9 mouse cellular contexts compared by ENCODE assay signal in genomic region chr19:6279481-6280144, GRCm38 (mm10). TPM values are rescaled to one million over a fixed set of nuclear protein-coding genes. Genes with fewer than 3 reads are reported as not detected.
DNase-seq lines count a peak whose midpoint lies in the region; ATAC-seq lines count a peak whose summit lies in the region.
"Had no signal": no experiment of that assay in that cellular context is flagged by ENCODE, and none has a peak within 500 bp of the region (broad histone marks: within the 10 kb centered on the region; RNA-seq: fewer than 3 reads in every experiment).

No protein-coding gene starts in this region.

- no peaks in the 10 kb centered on the region for H3K27me3 ChIP-seq in kidney, embryonic 15.5 days
- H3K27me3 ChIP-seq in embryonic facial prominence, embryonic 12.5 days, result no peaks in the 10 kb centered on the region
- H3K27me3 ChIP-seq in hindbrain, embryonic 15.5 days, result no peaks in the 10 kb centered on the region
- H3K27me3 ChIP-seq in midbrain, embryonic 14.5 days (ENCODE audit: control insufficient read depth, insufficient read depth, low read length), result no peaks in the 10 kb centered on the region

- H3K4me3 ChIP-seq in kidney, embryonic 15.5 days (replicated peaks), result 0 out of 2 replicates have a peak overlapping the region, but pooled peaks have one; percentile 82
- H3K4me3 ChIP-seq in embryonic facial prominence, embryonic 12.5 days, result peak overlapping the region; percentile 86; the same call in 1 of the 2 replicates
- H3K4me3 ChIP-seq in hindbrain, embryonic 15.5 days, result peak overlapping the region; percentile 75
- peak overlapping the region; percentile 80; the same call in 1 of the 2 replicates for H3K4me3 ChIP-seq in midbrain, embryonic 14.5 days (replicated peaks; ENCODE audit: low read depth, low read length)

- no peak for DNase-seq in kidney, postnatal 4 days
- DNase-seq in midbrain, embryonic 14.5 days, result no peak
- DNase-seq in adrenal gland, postnatal 10 days, result no peak
- DNase-seq in adipocyte (ENCODE audit: low spot score), result no peak
- DNase-seq in frontal cortex, adult 2 months (ENCODE audit: extremely low spot score in 1 of 2, low spot score in 1 of 2), result no peak
- DNase-seq: layer of hippocampus, postnatal 36 days had no signal

- H3K9me3 ChIP-seq in kidney, embryonic 15.5 days (replicated peaks), result no peaks in the 10 kb centered on the region
- no peaks in the 10 kb centered on the region for H3K9me3 ChIP-seq in embryonic facial prominence, embryonic 12.5 days
- no peaks in the 10 kb centered on the region for H3K9me3 ChIP-seq in hindbrain, embryonic 15.5 days
- H3K9me3 ChIP-seq in midbrain, embryonic 14.5 days (ENCODE audit: control insufficient read depth, low read length), result no peaks in the 10 kb centered on the region

- H3K4me2 ChIP-seq in kidney, embryonic 15.5 days, result peak overlapping the region; percentile 86
- H3K4me2 ChIP-seq in embryonic facial prominence, embryonic 12.5 days (replicated peaks), result peak overlapping the region; percentile 93
- H3K4me2 ChIP-seq in hindbrain, embryonic 15.5 days, result peak overlapping the region; percentile 93
- peak overlapping the region; percentile 83 for H3K4me2 ChIP-seq in midbrain, embryonic 14.5 days (ENCODE audit: low read length)

- H3K9ac ChIP-seq in kidney, embryonic 15.5 days, result no peak overlapping the region; the same call in 1 of the 2 replicates
- H3K9ac ChIP-seq in embryonic facial prominence, embryonic 12.5 days, result peak overlapping the region; percentile 86; the same call in 1 of the 2 replicates
- H3K9ac ChIP-seq in hindbrain, embryonic 15.5 days, result no peak overlapping the region; the same call in 1 of the 2 replicates
- H3K9ac ChIP-seq in midbrain, embryonic 14.5 days (replicated peaks; ENCODE audit: low read length), result peak overlapping the region; percentile 82; the same call in 1 of the 2 replicates

- no peak for ATAC-seq in kidney, embryonic 15.5 days (replicated peaks; ENCODE audit: low FRiP score)
- ATAC-seq in embryonic facial prominence, embryonic 12.5 days (ENCODE audit: insufficient number of reproducible peaks, insufficient read depth, low FRiP score, low TSS enrichment), result no peak
- ATAC-seq in hindbrain, embryonic 15.5 days (ENCODE audit: low FRiP score, low read depth), result no peak
- no peak for ATAC-seq in midbrain, embryonic 14.5 days (ENCODE audit: low FRiP score, low TSS enrichment)

- H3K4me1 ChIP-seq in kidney, embryonic 15.5 days, result peaks cover 55% of the 10 kb centered on the region
- H3K4me1 ChIP-seq in embryonic facial prominence, embryonic 12.5 days, result peaks cover 26% of the 10 kb centered on the region
- H3K4me1 ChIP-seq in hindbrain, embryonic 15.5 days (replicated peaks), result peaks cover 43% of the 10 kb centered on the region
- peaks cover 31% of the 10 kb centered on the region for H3K4me1 ChIP-seq in midbrain, embryonic 14.5 days (ENCODE audit: control insufficient read depth, insufficient read depth, low read length)

- peaks cover 40% of the 10 kb centered on the region for H3K36me3 ChIP-seq in kidney, embryonic 15.5 days
- peaks cover 44% of the 10 kb centered on the region for H3K36me3 ChIP-seq in embryonic facial prominence, embryonic 12.5 days
- H3K36me3 ChIP-seq in hindbrain, embryonic 15.5 days, result peaks cover 31% of the 10 kb centered on the region
- peaks cover 52% of the 10 kb centered on the region for H3K36me3 ChIP-seq in midbrain, embryonic 14.5 days (ENCODE audit: control insufficient read depth, insufficient read depth, low read length)

- 85% methylated on average over 6 of the region's 6 CpGs for WGBS in kidney, embryonic 15.5 days
- WGBS in embryonic facial prominence, embryonic 12.5 days, result 92% methylated on average over 6 of the region's 6 CpGs
- WGBS in hindbrain, embryonic 15.5 days, result 88% methylated on average over 6 of the region's 6 CpGs
- WGBS in midbrain, embryonic 14.5 days, result 92% methylated on average over 6 of the region's 6 CpGs

- H3K27ac ChIP-seq in kidney, embryonic 15.5 days, result no peak overlapping the region
- H3K27ac ChIP-seq in embryonic facial prominence, embryonic 12.5 days, result no peak overlapping the region
- no peak overlapping the region for H3K27ac ChIP-seq in hindbrain, embryonic 15.5 days (replicated peaks)
- no peak overlapping the region for H3K27ac ChIP-seq in midbrain, embryonic 14.5 days (replicated peaks; ENCODE audit: low read depth, low read length)

RNA-seq across cellular contexts. Expression of gene Ehd1, which starts 3.1 kb away (rescaled TPM):
- polyA plus RNA-seq in kidney, embryonic 15.5 days (2015; fragmentation: Nextera tagmentation; extraction: Ambion mirVana), result 67.8 and 81.8 TPM in 2 replicates
- polyA plus RNA-seq in embryonic facial prominence, embryonic 12.5 days (2016; fragmentation: Nextera tagmentation; extraction: Ambion mirVana), result 76.6 and 77.6 TPM in 2 replicates
- 92.5 and 103 TPM in 2 replicates for polyA plus RNA-seq in hindbrain, embryonic 15.5 days (2015; fragmentation: Nextera tagmentation; extraction: Ambion mirVana)
- polyA plus RNA-seq in midbrain, embryonic 14.5 days (2014; fragmentation: Nextera tagmentation; extraction: Ambion mirVana), result 75.0 and 80.1 TPM in 2 replicates
- 100 to 1,000 TPM; 104 to 106 TPM for total RNA-seq in adrenal gland, postnatal 10 days (2021)
- polyA plus RNA-seq in frontal cortex, adult 2 months (2012; rRNA removed), result 48.4 and 49.3 TPM in 2 replicates

RNA-seq across cellular contexts. Expression of gene Cdc42bpg, which starts 26.6 kb away (rescaled TPM):
- 0.78 and 1.0 TPM in 2 replicates for polyA plus RNA-seq in kidney, embryonic 15.5 days (2015; fragmentation: Nextera tagmentation; extraction: Ambion mirVana)
- polyA plus RNA-seq in embryonic facial prominence, embryonic 12.5 days (2016; fragmentation: Nextera tagmentation; extraction: Ambion mirVana), result 0.65 and 0.95 TPM in 2 replicates
- 0.36 and 0.38 TPM in 2 replicates for polyA plus RNA-seq in hindbrain, embryonic 15.5 days (2015; fragmentation: Nextera tagmentation; extraction: Ambion mirVana)
- 0.43 and 1.3 TPM in 2 replicates for polyA plus RNA-seq in midbrain, embryonic 14.5 days (2014; fragmentation: Nextera tagmentation; extraction: Ambion mirVana)
- 10 to 100 TPM; 10.3 to 11.6 TPM for total RNA-seq in adrenal gland, postnatal 10 days (2021)
- polyA plus RNA-seq in frontal cortex, adult 2 months (2012; rRNA removed), result 3.2 and 3.3 TPM in 2 replicates

RNA-seq across cellular contexts. Expression of gene Atg2a, which starts 38.1 kb away (rescaled TPM):
- 9.8 and 12.1 TPM in 2 replicates for polyA plus RNA-seq in kidney, embryonic 15.5 days (2015; fragmentation: Nextera tagmentation; extraction: Ambion mirVana)
- polyA plus RNA-seq in embryonic facial prominence, embryonic 12.5 days (2016; fragmentation: Nextera tagmentation; extraction: Ambion mirVana), result 11.7 and 12.0 TPM in 2 replicates
- polyA plus RNA-seq in hindbrain, embryonic 15.5 days (2015; fragmentation: Nextera tagmentation; extraction: Ambion mirVana), result 13.3 and 16.1 TPM in 2 replicates
- polyA plus RNA-seq in midbrain, embryonic 14.5 days (2014; fragmentation: Nextera tagmentation; extraction: Ambion mirVana), result 13.7 and 15.4 TPM in 2 replicates
- total RNA-seq in adrenal gland, postnatal 10 days (2021), result 10 to 100 TPM; 25.0 to 30.2 TPM
- 29.3 and 31.2 TPM in 2 replicates for polyA plus RNA-seq in frontal cortex, adult 2 months (2012; rRNA removed)

RNA-seq across cellular contexts. Expression of gene Ppp2r5b, which starts 43.9 kb away (rescaled TPM):
- 22.9 and 27.6 TPM in 2 replicates for polyA plus RNA-seq in kidney, embryonic 15.5 days (2015; fragmentation: Nextera tagmentation; extraction: Ambion mirVana)
- 34.5 and 40.1 TPM in 2 replicates for polyA plus RNA-seq in embryonic facial prominence, embryonic 12.5 days (2016; fragmentation: Nextera tagmentation; extraction: Ambion mirVana)
- 134 and 162 TPM in 2 replicates for polyA plus RNA-seq in hindbrain, embryonic 15.5 days (2015; fragmentation: Nextera tagmentation; extraction: Ambion mirVana)
- polyA plus RNA-seq in midbrain, embryonic 14.5 days (2014; fragmentation: Nextera tagmentation; extraction: Ambion mirVana), result 117 and 142 TPM in 2 replicates
- 10 to 100 TPM; 52.9 to 56.9 TPM for total RNA-seq in adrenal gland, postnatal 10 days (2021)
- polyA plus RNA-seq in frontal cortex, adult 2 months (2012; rRNA removed), result 137 and 141 TPM in 2 replicates

RNA-seq across cellular contexts. Expression of gene Gpha2, which starts 53.4 kb away (rescaled TPM):
- polyA plus RNA-seq in kidney, embryonic 15.5 days (2015; fragmentation: Nextera tagmentation; extraction: Ambion mirVana), result 0.39 and 0.74 TPM in 2 replicates
- 2.3 and 3.1 TPM in 2 replicates for polyA plus RNA-seq in embryonic facial prominence, embryonic 12.5 days (2016; fragmentation: Nextera tagmentation; extraction: Ambion mirVana)
- 0.56 TPM in 1 of 2 replicates, not detected in the other for polyA plus RNA-seq in hindbrain, embryonic 15.5 days (2015; fragmentation: Nextera tagmentation; extraction: Ambion mirVana)
- polyA plus RNA-seq in midbrain, embryonic 14.5 days (2014; fragmentation: Nextera tagmentation; extraction: Ambion mirVana), result not detected in 2 replicates
- total RNA-seq in adrenal gland, postnatal 10 days (2021), result 10 to 100 TPM; 16.9 to 18.2 TPM
- not detected in 2 replicates for polyA plus RNA-seq in frontal cortex, adult 2 months (2012; rRNA removed)
- total RNA-seq: layer of hippocampus, postnatal 36 days had no signal

Comparison
In these comparisons a context has a peak if more than half of its experiments do, and no peak if none do; other contexts are left out.
1. H3K9ac ChIP-seq: peak in embryonic facial prominence, embryonic 12.5 days (single experiment) and midbrain, embryonic 14.5 days (single experiment); none in kidney, embryonic 15.5 days (single experiment) and hindbrain, embryonic 15.5 days (single experiment).
2. Peak in every context shown above with its lines, with median percentiles within 50 percentile points of each other: H3K4me2 ChIP-seq and H3K4me3 ChIP-seq.